8 mouse cellular contexts compared by ENCODE assay signal in the genomic region with DNA sequence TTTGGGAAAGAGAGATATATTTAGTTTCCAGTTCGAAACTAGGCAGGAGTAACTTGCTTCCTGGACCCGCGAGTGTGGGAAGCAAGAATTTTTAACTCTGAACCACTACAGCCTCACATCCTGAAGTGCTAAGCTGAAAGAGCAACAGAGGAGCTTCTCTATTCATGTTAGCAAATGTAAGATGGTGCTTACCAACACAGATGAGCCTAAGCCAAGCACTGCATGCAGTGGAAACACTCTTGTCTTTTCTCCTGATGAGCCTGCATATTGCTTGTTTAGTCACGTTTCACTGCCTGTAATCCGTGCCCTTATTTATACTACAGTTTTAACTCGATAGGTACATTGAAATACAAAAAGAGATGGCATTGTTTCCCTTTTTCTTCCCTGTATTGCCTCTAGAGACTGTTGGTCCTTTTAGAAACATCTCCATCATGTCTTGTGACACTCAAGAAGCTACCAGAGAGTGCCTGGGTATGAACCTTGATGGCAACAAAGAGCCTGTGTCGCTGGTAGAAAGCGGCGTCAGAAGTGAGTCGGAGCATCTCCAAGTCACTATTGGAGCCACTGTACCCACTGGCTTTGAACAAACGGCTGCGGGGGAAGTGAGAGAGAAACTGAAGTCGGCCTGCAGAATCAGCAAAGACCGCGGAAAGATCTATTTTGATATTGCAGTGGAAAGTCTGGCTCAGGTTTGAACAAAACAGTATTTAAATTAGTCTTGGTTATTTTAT. TPM values are rescaled to one million over a fixed set of nuclear protein-coding genes. Genes with fewer than 3 reads are reported as not detected.
A peak's percentile ranks its signal among the peaks of the same experiment; 100 is the strongest.
DNase-seq lines count a peak whose midpoint lies in the region; ATAC-seq and TF ChIP-seq lines count a peak whose summit lies in the region.

No protein-coding gene starts in this region.

- WGBS in embryonic facial prominence, embryonic 11.5 days: 62% methylated on average over 15 of the region's 15 CpGs
- 37% methylated on average over 15 of the region's 15 CpGs for WGBS in intestine, postnatal 0 days

- H3K4me2 ChIP-seq in embryonic facial prominence, embryonic 11.5 days (ENCODE audit: low read depth, low read length): peak overlapping the region; percentile 87
- peak overlapping the region; percentile 79 for H3K4me2 ChIP-seq in intestine, postnatal 0 days (replicated peaks; ENCODE audit: low read depth)

- peak overlapping the region; percentile 96 for H3K4me3 ChIP-seq in testis, adult 2 months (ENCODE audit: control insufficient read depth, low read depth, low read length)
- H3K4me3 ChIP-seq in embryonic facial prominence, embryonic 11.5 days (ENCODE audit: low read depth, low read length): peak overlapping the region; percentile 82
- H3K4me3 ChIP-seq in intestine, postnatal 0 days (ENCODE audit: low read depth, low read length): peak overlapping the region; percentile 62

- no peak for DNase-seq in testis, postnatal 14 days (ENCODE audit: low spot score)
- DNase-seq in embryonic facial prominence, embryonic 11.5 days (ENCODE audit: low spot score): no peak
- DNase-seq in skeletal muscle tissue, adult 2 months (ENCODE audit: low read depth, low spot score): peak; percentile 3
- no peak for DNase-seq in adrenal gland, postnatal 14 days
- DNase-seq in lung, postnatal 14 days: no peak
- DNase-seq in retina, postnatal 1 day: no peak

- no peaks in the 10 kb centered on the region for H3K9me3 ChIP-seq in embryonic facial prominence, embryonic 11.5 days (replicated peaks; ENCODE audit: control insufficient read depth, low read length)
- H3K9me3 ChIP-seq in intestine, postnatal 0 days (ENCODE audit: control insufficient read depth): no peaks in the 10 kb centered on the region

- no peaks in the 10 kb centered on the region for H3K27me3 ChIP-seq in testis, adult 2 months (ENCODE audit: control insufficient read depth, insufficient read depth, low read length)
- no peaks in the 10 kb centered on the region for H3K27me3 ChIP-seq in embryonic facial prominence, embryonic 11.5 days (ENCODE audit: control insufficient read depth, insufficient read depth, low read length)
- no peaks in the 10 kb centered on the region for H3K27me3 ChIP-seq in intestine, postnatal 0 days (replicated peaks; ENCODE audit: control insufficient read depth, insufficient read depth, low read length)

- ATAC-seq in embryonic facial prominence, embryonic 11.5 days (replicated peaks; ENCODE audit: insufficient number of reproducible peaks, low FRiP score, low TSS enrichment, low read depth): no peak
- no peak for ATAC-seq in intestine, postnatal 0 days

- no peaks in the 10 kb centered on the region for H3K36me3 ChIP-seq in testis, adult 2 months (ENCODE audit: control insufficient read depth, insufficient read depth, low read length)
- no peaks in the 10 kb centered on the region for H3K36me3 ChIP-seq in embryonic facial prominence, embryonic 11.5 days (replicated peaks; ENCODE audit: control insufficient read depth, insufficient read depth, low read depth, low read length)
- peaks cover 10% of the 10 kb centered on the region; the same call in 1 of the 2 replicates for H3K36me3 ChIP-seq in intestine, postnatal 0 days (ENCODE audit: control insufficient read depth, insufficient read depth)

- H3K9ac ChIP-seq in embryonic facial prominence, embryonic 11.5 days (replicated peaks; ENCODE audit: low read length): peak overlapping the region; percentile 38
- H3K9ac ChIP-seq in intestine, postnatal 0 days (ENCODE audit: low read depth, low read length): peak overlapping the region; percentile 73

- TF ChIP-seq POLR2A in testis, adult 2 months (IDR thresholded peaks at IDR 0.05; ENCODE audit: control insufficient read depth, low read depth, low read length): no peak

- H3K4me1 ChIP-seq in testis, adult 2 months (ENCODE audit: control insufficient read depth, insufficient read depth, low read length): peaks cover 10% of the 10 kb centered on the region
- no peaks in the 10 kb centered on the region; the same call in 1 of the 2 replicates for H3K4me1 ChIP-seq in embryonic facial prominence, embryonic 11.5 days (ENCODE audit: control insufficient read depth, insufficient read depth, low read length)
- 0 out of 2 replicates have a peak, but pooled peaks cover 4% of the 10 kb centered on the region for H3K4me1 ChIP-seq in intestine, postnatal 0 days (replicated peaks; ENCODE audit: control insufficient read depth, insufficient read depth, low read length)

- no peak for TF ChIP-seq CTCF in testis, adult 2 months (IDR thresholded peaks at IDR 0.05; ENCODE audit: control insufficient read depth, insufficient read depth, insufficient replicate concordance, low read depth, low read length)
- TF ChIP-seq CTCF in intestine, postnatal 0 days (IDR thresholded peaks at IDR 0.05; ENCODE audit: low read depth): no peak

- no peak overlapping the region for H3K27ac ChIP-seq in testis, adult 2 months (ENCODE audit: control insufficient read depth, insufficient read depth, low read depth, low read length)
- peak overlapping the region; percentile 20; the same call in 1 of the 2 replicates for H3K27ac ChIP-seq in embryonic facial prominence, embryonic 11.5 days (replicated peaks; ENCODE audit: low read depth, low read length)
- H3K27ac ChIP-seq in intestine, postnatal 0 days (ENCODE audit: low read depth, low read length): peak overlapping the region; percentile 98

RNA-seq across cellular contexts. Expression of a gene that starts 1.2 kb away (rescaled TPM):
- 45.0 and 54.4 TPM in 2 replicates for polyA plus RNA-seq in testis, adult 2 months (2012; rRNA removed)
- 51.6 and 52.4 TPM in 2 replicates for polyA plus RNA-seq in embryonic facial prominence, embryonic 11.5 days (2014; fragmentation: Nextera tagmentation; extraction: Ambion mirVana)
- 36.0 and 36.6 TPM in 2 replicates for polyA plus RNA-seq in intestine, postnatal 0 days (2015; fragmentation: Nextera tagmentation; extraction: Ambion mirVana)
- total RNA-seq in adrenal gland, postnatal 14 days (2021): 35.2 and 36.2 TPM in 2 replicates

RNA-seq across cellular contexts. Expression of a gene that starts 30.0 kb away (rescaled TPM):
- polyA plus RNA-seq in testis, adult 2 months (2012; rRNA removed): 21.3 TPM in 2 replicates
- 76.3 and 83.8 TPM in 2 replicates for polyA plus RNA-seq in embryonic facial prominence, embryonic 11.5 days (2014; fragmentation: Nextera tagmentation; extraction: Ambion mirVana)
- 32.2 and 32.9 TPM in 2 replicates for polyA plus RNA-seq in intestine, postnatal 0 days (2015; fragmentation: Nextera tagmentation; extraction: Ambion mirVana)
- 104 and 113 TPM in 2 replicates for total RNA-seq in adrenal gland, postnatal 14 days (2021)
